Mouse (Mus musculus): ENCODE results near the gene Fancc. TPM values are rescaled to one million over a fixed set of nuclear protein-coding genes. Genes with fewer than 3 reads are reported as not detected.
"Not testable (repeated sequence)": the region's sequence is repeated elsewhere in the genome, so short reads cannot be mapped to it uniquely, and the experiment has no call there.

Fancc gene
- total RNA-seq, 2 experiments from 2014 or later, result 9.1 to 9.7 TPM

GRCm38 (mm10) chr13:63356101-63356500 is 141.0 kb downstream of the Fancc start:
- DNase-seq (ENCODE audit: low spot score in 2 of 2), result no peak

- not testable (repeated sequence) for DNase-seq (ENCODE audit: low spot score in 2 of 2)
Measured at GRCm38 (mm10) chr13:63353312-63353711, 143.8 kb downstream of the Fancc start.

- no peak for DNase-seq (ENCODE audit: low spot score in 2 of 2)
Measured at GRCm38 (mm10) chr13:63350076-63350475, 147.0 kb downstream of the Fancc start.

- DNase-seq (ENCODE audit: low spot score in 2 of 2), result no peak
Measured at GRCm38 (mm10) chr13:63347639-63348038, 149.4 kb downstream of the Fancc start.

DNA sequence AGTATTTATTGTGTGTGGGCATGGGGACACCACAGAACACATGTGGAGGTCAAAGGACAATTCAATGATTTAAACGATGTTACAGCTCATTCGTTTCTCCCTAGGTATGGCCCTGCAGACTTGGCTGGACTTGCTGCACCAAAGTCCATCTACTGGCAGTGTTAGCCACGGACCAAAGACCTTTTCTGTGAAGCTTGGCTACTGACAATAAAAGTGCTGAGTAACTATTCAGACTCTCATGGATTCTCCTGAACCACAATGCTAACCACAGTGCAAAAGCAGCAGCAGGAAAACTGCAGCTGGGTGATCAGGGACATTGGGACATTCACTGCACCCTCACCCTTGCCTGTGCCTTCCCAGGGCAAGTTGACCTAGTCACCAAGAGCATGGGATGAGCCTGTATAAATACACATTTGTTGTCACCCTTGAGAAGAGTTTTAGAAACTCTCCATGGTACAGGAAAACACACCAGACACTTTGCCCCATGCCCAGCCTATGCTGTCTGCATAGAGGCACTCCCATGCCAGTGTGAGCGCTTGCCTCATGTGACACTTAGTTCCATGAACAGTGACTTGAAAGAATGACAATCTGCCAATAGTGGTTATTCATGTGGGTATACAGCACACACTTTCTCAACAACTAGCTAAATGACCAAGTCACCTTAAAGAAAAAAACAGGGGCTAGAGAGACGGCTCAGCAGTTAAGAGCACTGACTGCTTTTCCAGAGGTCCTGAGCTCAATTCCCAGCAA is 151.4 kb downstream of the Fancc start:
- no peak for DNase-seq (ENCODE audit: low spot score in 2 of 2)

DNA sequence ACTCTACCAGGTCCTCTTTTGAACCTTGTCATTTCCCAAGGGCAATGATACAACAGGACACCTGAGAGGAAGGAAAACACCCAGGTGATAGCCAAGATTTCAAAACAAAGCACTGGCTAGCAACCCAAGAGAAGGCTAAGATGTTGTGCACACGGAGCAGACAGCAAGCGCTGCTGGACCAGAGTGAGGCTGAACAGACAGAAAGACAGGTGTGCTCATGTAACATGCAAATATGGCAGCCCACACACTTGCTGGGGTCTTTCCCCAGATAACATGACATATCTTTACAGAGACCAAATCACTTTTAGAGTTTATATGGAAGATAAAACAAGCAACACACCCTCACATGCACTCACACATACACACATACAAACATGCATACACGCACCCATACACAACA is 152.6 kb downstream of the Fancc start:
- DNase-seq (ENCODE audit: low spot score in 2 of 2), result no peak

GRCm38 (mm10) chr13:63342781-63343180 is 154.3 kb downstream of the Fancc start:
- no peak for DNase-seq (ENCODE audit: low spot score in 2 of 2)

GRCm38 (mm10) chr13:63339946-63340345 is 157.1 kb downstream of the Fancc start:
- DNase-seq (ENCODE audit: low spot score in 2 of 2), result no peak

DNA sequence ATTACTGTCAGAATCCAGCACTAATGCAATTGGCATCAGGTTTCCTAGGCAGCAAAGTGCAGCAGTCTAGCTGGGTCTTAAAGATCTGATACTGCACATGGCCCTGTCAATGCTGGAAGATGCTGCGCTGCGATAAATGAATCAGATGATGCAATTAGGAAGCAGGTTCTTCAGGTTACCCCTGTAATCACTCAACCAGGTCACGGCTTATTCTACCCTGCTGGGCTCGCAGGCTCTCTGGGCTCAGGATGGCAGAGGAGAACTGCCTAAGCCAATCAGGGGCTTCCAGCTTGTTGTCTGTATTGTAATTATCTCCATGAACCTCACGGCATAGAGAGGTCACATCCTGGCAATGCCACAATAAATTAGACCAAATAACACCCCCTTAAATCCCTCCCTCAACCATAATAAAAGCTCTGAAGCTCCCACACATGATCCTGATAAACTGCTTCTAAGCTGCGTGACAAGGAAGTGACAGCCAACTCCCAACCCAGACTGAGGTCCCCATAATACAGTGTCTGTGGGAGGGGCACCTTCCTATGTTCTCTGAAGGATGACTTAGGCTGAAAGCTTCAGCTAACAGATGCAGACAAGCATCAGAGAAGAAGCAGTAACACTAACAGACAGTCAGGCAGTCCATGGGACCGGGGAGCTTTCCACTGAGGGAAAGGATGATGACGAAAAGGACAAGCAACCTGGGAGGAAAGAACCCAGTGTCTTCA is 159.7 kb downstream of the Fancc start:
- DNase-seq (ENCODE audit: low spot score in 2 of 2), result no peak

- DNase-seq (ENCODE audit: low spot score in 2 of 2), result peak; percentile 47 to 63
Measured at GRCm38 (mm10) chr13:63336335-63336734, 160.7 kb downstream of the Fancc start.

GRCm38 (mm10) chr13:63335421-63336134 is 161.5 kb downstream of the Fancc start:
- peak; percentile 54 to 65 for DNase-seq (ENCODE audit: low spot score in 2 of 2)

DNA sequence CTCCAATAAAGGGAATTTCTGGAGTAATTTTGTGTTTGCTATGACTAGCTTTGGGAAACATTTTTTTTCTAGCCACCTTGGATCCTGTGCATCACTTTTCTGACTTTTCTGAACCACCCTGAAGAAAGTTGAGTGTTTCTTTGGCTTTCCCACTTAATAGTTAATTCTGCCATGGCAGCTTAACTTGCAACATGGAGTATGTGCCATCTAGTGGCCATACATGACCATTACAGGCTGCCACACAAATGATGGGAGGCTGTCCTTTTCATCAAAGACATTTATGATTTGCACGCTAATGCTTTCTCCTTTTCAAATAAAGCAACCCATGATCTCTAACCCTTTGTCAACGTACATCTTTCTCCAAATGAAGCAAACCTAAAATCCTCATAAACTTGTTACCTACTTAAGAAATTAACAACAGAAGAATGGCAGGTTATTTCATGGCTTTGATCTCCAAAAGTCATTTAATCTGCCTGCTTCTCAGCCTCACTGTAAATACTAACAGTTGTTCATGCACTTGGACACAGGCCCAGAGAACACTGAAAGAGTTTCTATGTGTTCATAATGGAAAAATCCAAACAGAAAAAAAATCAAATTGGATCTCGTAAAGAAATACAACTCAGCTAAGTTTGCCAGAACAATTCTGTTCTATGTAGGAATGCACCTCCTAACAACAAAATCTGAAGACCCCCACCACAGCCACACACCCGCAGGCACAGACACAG is 164.3 kb downstream of the Fancc start:
- peak; percentile 71 to 75 for DNase-seq (ENCODE audit: low spot score in 2 of 2)

DNA sequence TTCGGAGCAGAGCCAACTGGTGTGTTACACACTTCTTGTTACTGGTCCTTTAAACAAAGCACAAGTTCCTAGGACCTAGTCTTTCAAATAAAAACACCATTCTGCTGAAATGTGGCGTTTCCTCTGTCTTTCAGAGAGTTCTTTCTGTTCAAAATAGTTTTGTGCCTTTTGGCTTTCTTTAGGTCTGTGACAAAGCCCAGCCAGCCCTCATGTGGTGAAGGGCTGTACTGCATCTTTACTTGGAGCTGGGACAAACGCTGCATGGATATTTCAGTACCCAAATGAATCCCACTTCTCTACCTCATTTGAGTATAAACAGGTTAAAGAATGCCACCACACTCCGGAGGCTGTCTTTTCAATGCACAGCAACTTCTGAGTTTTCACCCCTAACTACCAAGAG is 165.7 kb downstream of the Fancc start:
- peak; percentile 76 to 79 for DNase-seq (ENCODE audit: low spot score in 2 of 2)

- DNase-seq (ENCODE audit: low spot score in 2 of 2), result peak; percentile 50 to 68
Measured at GRCm38 (mm10) chr13:63330236-63330860, 166.7 kb downstream of the Fancc start.

DNA sequence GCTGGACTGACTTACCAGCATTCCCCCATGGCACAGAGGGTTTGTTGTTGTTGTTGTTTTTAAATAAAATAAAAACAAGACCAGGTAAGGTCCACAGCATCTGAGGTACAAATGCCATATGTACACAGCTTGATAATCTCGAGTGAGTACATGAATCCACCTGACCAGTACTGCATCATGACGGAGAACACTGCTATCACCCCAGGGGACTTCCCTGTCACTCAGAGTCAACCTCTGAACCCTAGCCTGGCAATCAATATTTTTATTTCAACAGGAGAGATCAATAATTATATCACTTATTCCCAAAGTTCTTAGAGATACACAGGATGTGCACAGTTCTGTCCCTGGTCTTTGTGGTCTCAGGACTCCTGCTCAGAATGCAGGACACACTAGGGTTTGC is 171.1 kb downstream of the Fancc start:
- no peak for DNase-seq (ENCODE audit: low spot score in 2 of 2)

DNA sequence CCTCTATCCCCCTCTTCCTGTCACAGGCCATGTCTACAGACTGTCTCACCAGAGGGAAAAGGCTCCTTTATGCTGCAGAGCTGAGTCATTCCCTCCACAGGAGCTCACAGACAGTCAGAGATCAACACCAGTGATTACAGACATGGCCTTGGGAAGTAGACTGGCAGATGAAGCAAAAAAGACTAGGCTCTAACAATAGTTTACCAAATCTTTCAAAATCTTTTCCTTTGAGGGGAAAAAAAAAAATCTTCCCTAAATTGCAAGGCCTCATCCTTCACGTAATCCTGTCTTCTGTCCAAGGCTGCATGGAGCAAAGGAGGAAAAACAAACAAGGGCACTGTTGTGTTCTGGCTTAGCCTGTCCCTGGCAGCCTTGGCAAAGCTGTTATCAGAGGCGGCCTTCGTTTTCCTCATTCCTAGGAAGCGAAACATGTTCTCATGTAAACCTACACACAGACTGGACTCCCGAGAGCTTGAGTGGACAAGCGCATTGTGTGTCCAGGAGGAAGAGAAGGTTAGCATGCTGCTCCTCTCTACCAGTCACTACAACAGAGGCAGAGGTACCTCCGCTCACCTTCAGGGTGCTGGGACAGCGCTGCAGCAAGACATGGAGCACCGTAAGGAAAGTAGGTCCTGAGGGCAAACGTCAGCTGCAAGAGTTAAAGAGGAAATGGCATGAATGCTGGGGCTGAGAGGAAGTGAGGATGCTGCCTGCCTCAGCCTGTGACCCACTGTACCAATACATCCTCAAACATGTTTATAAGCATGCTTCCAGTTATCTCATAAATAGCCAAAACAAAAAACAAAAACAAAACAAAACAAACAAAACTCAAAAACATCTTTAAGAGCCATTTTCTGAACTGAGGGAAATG is 171.9 kb downstream of the Fancc start:
- DNase-seq (ENCODE audit: low spot score in 2 of 2), result no peak

GRCm38 (mm10) chr13:63324311-63324710 is 172.8 kb downstream of the Fancc start:
- DNase-seq (ENCODE audit: low spot score in 2 of 2), result no peak

- no peak for DNase-seq (ENCODE audit: low spot score in 2 of 2)
Measured at GRCm38 (mm10) chr13:63323286-63324075, 173.6 kb downstream of the Fancc start.

DNA sequence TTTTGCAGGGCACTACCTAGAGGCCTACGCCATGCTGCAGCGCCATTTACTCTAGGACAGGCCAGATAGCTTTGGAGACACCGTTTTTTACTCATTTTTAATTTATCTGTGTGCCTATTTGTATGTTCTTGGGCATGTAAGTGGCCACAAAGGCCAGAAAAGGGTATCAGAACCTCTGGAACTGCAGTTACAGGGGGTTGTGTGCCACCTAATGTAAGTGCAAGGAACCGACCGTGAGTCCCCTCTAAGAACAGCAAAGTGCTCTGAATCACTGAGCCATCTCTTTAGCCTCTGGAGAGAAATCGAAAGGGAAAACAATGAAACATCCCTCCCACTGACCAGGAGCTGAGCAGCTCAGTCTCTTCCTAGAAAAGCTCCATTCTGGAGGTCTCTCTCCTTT is 174.3 kb downstream of the Fancc start:
- no peak for DNase-seq (ENCODE audit: low spot score in 2 of 2)
